Mouse (Mus musculus): ENCODE measurements around the gene Grid1. TPM values are rescaled to one million over a fixed set of nuclear protein-coding genes. Genes with fewer than 3 reads are reported as not detected.

Gene Grid1
- polyA plus RNA-seq, 1 experiment = 22.3 TPM

GRCm38 (mm10) chr14:35468254-35468653 lies 648.3 kb downstream of the Grid1 start:
- H3K4me1 ChIP-seq (ENCODE audit: control insufficient read depth, insufficient read depth, low read length) = no peaks in the 10 kb centered on the region
- no peak for TF ChIP-seq CTCF (IDR thresholded peaks at IDR 0.05; ENCODE audit: extremely low read depth, insufficient read depth, low read length)
- TF ChIP-seq POLR2A (IDR thresholded peaks at IDR 0.05; ENCODE audit: extremely low read depth, insufficient read depth, low read length) = no peak
- no peak overlapping the region for H3K27ac ChIP-seq (ENCODE audit: insufficient read depth, low read length)
- no peak overlapping the region for H3K4me3 ChIP-seq (ENCODE audit: insufficient read depth, low read length)

GRCm38 (mm10) chr14:35486017-35486416 lies 666.1 kb downstream of the Grid1 start:
- Histone ChIP-seq H3K4me1 (ENCODE audit: control insufficient read depth, insufficient read depth, low read length) (no peaks in the 10 kb centered on the region), H3K4me3 (ENCODE audit: insufficient read depth, low read length) (no peak overlapping the region), H3K27ac (ENCODE audit: insufficient read depth, low read length) (no peak overlapping the region)
- TF ChIP-seq CTCF (IDR thresholded peaks at IDR 0.05; ENCODE audit: extremely low read depth, insufficient read depth, low read length) = no peak
- TF ChIP-seq POLR2A (IDR thresholded peaks at IDR 0.05; ENCODE audit: extremely low read depth, insufficient read depth, low read length) = no peak

- H3K4me3 ChIP-seq (ENCODE audit: insufficient read depth, low read length) = no peak overlapping the region
- H3K4me1 ChIP-seq (ENCODE audit: control insufficient read depth, insufficient read depth, low read length) = no peaks in the 10 kb centered on the region
- no peak overlapping the region for H3K27ac ChIP-seq (ENCODE audit: insufficient read depth, low read length)
- TF ChIP-seq POLR2A (IDR thresholded peaks at IDR 0.05; ENCODE audit: extremely low read depth, insufficient read depth, low read length) (no peak), CTCF (IDR thresholded peaks at IDR 0.05; ENCODE audit: extremely low read depth, insufficient read depth, low read length) (no peak)
These were observed 682.4 kb downstream of the Grid1 start for GRCm38 (mm10) chr14:35502324-35502723.

GRCm38 (mm10) chr14:35519402-35519801 lies 699.5 kb downstream of the Grid1 start:
- no peak overlapping the region for H3K27ac ChIP-seq (ENCODE audit: insufficient read depth, low read length)
- no peaks in the 10 kb centered on the region; the same call in 1 of the 2 replicates for H3K4me1 ChIP-seq (ENCODE audit: control insufficient read depth, insufficient read depth, low read length)
- TF ChIP-seq CTCF (IDR thresholded peaks at IDR 0.05; ENCODE audit: extremely low read depth, insufficient read depth, low read length) (no peak), POLR2A (IDR thresholded peaks at IDR 0.05; ENCODE audit: extremely low read depth, insufficient read depth, low read length) (no peak)
- H3K4me3 ChIP-seq (ENCODE audit: insufficient read depth, low read length) = no peak overlapping the region

GRCm38 (mm10) chr14:35538835-35539234 lies 718.9 kb downstream of the Grid1 start:
- TF ChIP-seq CTCF (IDR thresholded peaks at IDR 0.05; ENCODE audit: extremely low read depth, insufficient read depth, low read length) = no peak
- no peak for TF ChIP-seq POLR2A (IDR thresholded peaks at IDR 0.05; ENCODE audit: extremely low read depth, insufficient read depth, low read length)
- Histone ChIP-seq H3K4me1 (ENCODE audit: control insufficient read depth, insufficient read depth, low read length) (no peaks in the 10 kb centered on the region), H3K27ac (ENCODE audit: insufficient read depth, low read length) (no peak overlapping the region), H3K4me3 (ENCODE audit: insufficient read depth, low read length) (no peak overlapping the region)

DNA sequence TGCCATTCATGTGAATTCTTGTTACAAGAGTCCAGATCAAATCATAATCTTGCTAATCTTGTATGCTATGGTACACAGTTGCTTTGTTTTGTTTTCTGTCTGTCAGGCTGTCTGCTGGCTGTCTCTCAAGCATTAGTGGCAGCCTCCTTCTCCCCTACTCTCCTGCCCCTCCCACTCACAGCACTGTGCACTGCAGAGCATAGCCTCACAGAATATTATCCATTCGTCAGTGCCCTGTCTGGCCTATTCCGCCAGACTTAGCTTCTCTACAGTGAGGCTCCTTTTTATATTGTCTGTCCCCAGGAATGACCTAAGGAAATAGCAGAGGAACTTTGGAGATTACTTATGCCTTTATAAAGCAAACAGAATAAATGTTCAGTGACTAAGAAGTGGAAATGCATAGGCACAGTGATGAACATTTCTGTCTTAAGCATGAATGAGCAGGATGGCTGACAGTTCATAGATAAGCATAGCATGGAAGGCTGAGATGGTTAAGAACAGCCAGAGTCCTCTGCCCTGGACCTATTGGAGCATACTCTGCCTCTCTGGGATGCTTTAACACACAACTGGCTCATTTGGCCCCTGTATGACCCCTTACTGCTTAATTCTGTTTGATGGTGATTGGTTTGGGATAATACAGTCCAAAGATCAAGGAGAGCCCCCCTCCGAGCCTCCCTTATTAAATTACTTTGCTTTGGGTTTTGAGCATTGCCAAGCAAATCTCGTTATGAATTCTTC lies 721.5 kb downstream of the Grid1 start:
- Histone ChIP-seq H3K27ac (ENCODE audit: insufficient read depth, low read length) (no peak overlapping the region), H3K4me3 (ENCODE audit: insufficient read depth, low read length) (no peak overlapping the region), H3K4me1 (ENCODE audit: control insufficient read depth, insufficient read depth, low read length) (no peaks in the 10 kb centered on the region)
- TF ChIP-seq CTCF (IDR thresholded peaks at IDR 0.05; ENCODE audit: extremely low read depth, insufficient read depth, low read length) (no peak), POLR2A (IDR thresholded peaks at IDR 0.05; ENCODE audit: extremely low read depth, insufficient read depth, low read length) (no peak)

GRCm38 (mm10) chr14:35541992-35542380 lies 722.1 kb downstream of the Grid1 start:
- no peak for TF ChIP-seq CTCF (IDR thresholded peaks at IDR 0.05; ENCODE audit: extremely low read depth, insufficient read depth, low read length)
- TF ChIP-seq POLR2A (IDR thresholded peaks at IDR 0.05; ENCODE audit: extremely low read depth, insufficient read depth, low read length) = no peak
- Histone ChIP-seq H3K27ac (ENCODE audit: insufficient read depth, low read length) (no peak overlapping the region), H3K4me1 (ENCODE audit: control insufficient read depth, insufficient read depth, low read length) (no peaks in the 10 kb centered on the region), H3K4me3 (ENCODE audit: insufficient read depth, low read length) (no peak overlapping the region)

- no peak for TF ChIP-seq CTCF (IDR thresholded peaks at IDR 0.05; ENCODE audit: extremely low read depth, insufficient read depth, low read length)
- TF ChIP-seq POLR2A (IDR thresholded peaks at IDR 0.05; ENCODE audit: extremely low read depth, insufficient read depth, low read length) = no peak
- no peak overlapping the region for H3K4me3 ChIP-seq (ENCODE audit: insufficient read depth, low read length)
- H3K27ac ChIP-seq (ENCODE audit: insufficient read depth, low read length) = no peak overlapping the region
- peaks cover 3% of the 10 kb centered on the region; the same call in 1 of the 2 replicates for H3K4me1 ChIP-seq (ENCODE audit: control insufficient read depth, insufficient read depth, low read length)
These were observed 734.4 kb downstream of the Grid1 start for GRCm38 (mm10) chr14:35554288-35554687.

DNA sequence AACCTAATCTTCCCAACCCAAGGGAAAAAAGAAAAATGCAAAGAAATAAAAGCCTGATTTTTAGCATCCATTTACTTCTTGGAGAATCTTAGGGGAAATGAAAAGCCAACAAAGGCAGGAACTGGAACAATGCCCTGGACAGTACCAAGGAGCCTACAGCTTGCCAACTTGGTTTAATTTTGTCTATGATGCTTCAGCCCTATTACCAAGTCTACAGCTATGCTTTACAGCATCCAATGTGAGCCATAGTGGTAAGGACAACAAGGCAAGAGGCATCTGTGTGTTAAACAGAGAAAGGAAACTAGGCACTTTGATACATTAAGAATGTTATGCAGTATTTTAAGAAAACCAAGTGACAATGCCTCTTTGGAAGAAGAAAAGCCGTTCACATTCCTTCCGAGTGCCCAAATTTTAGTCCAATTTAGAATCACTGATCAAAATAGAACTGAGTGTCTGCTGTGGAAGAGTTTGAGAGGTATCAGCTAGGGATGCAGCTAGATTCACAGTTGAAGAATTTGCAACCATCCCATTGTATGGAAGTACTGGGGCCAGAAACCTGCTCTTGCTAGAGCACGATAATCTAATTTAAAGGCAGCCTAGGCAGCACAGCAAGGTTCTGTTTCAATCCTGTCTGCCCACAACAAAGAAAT lies 741.5 kb downstream of the Grid1 start:
- TF ChIP-seq CTCF (IDR thresholded peaks at IDR 0.05; ENCODE audit: extremely low read depth, insufficient read depth, low read length) (no peak), POLR2A (IDR thresholded peaks at IDR 0.05; ENCODE audit: extremely low read depth, insufficient read depth, low read length) (no peak)
- no peak overlapping the region for H3K4me3 ChIP-seq (ENCODE audit: insufficient read depth, low read length)
- H3K4me1 ChIP-seq (ENCODE audit: control insufficient read depth, insufficient read depth, low read length) = no peaks in the 10 kb centered on the region; the same call in 1 of the 2 replicates
- H3K27ac ChIP-seq (ENCODE audit: insufficient read depth, low read length) = 0 out of 2 replicates have a peak overlapping the region, but pooled peaks have one; percentile 23

All from cortical plate, adult 2 months (tissue).